Mouse (Mus musculus): ENCODE measurements around the gene C530008M17Rik. TPM values are rescaled to one million over a fixed set of nuclear protein-coding genes. Genes with fewer than 3 reads are reported as not detected.

C530008M17Rik gene
- polyA plus RNA-seq, 1 experiment from 2014 or later = 21.2 TPM

- Histone ChIP-seq H3K27ac (ENCODE audit: low read depth, low read length) (no peak overlapping the region), H3K4me2 (replicated peaks; ENCODE audit: low read depth, low read length) (no peak overlapping the region), H3K4me3 (ENCODE audit: low read length) (no peak overlapping the region), H3K36me3 (ENCODE audit: control insufficient read depth, insufficient read depth, low read length) (no peaks in the 10 kb centered on the region), H3K4me1 (ENCODE audit: control insufficient read depth, insufficient read depth, low read length) (peaks cover 11% of the 10 kb centered on the region; the same call in 1 of the 2 replicates), H3K9ac (ENCODE audit: low read depth, low read length) (no peak overlapping the region), H3K9me3 (ENCODE audit: control insufficient read depth, low read length) (no peaks in the 10 kb centered on the region), H3K27me3 (ENCODE audit: control insufficient read depth, insufficient read depth, low read length) (no peaks in the 10 kb centered on the region)
- no peak for ATAC-seq (ENCODE audit: low FRiP score, low TSS enrichment)
- WGBS = 75% methylated on average over 8 of the region's 8 CpGs
Observed at GRCm38 (mm10) chr5:76659958-76660635, 3.8 kb downstream of the C530008M17Rik start.

- H3K4me1 ChIP-seq (ENCODE audit: control insufficient read depth, insufficient read depth, low read length) = peaks cover 11% of the 10 kb centered on the region; the same call in 1 of the 2 replicates
- no peak overlapping the region for H3K4me3 ChIP-seq (ENCODE audit: low read length)
- no peaks in the 10 kb centered on the region for H3K36me3 ChIP-seq (ENCODE audit: control insufficient read depth, insufficient read depth, low read length)
- H3K9me3 ChIP-seq (ENCODE audit: control insufficient read depth, low read length) = no peaks in the 10 kb centered on the region
- H3K4me2 ChIP-seq (replicated peaks; ENCODE audit: low read depth, low read length) = no peak overlapping the region
- H3K27me3 ChIP-seq (ENCODE audit: control insufficient read depth, insufficient read depth, low read length) = no peaks in the 10 kb centered on the region
- no peak overlapping the region for H3K9ac ChIP-seq (ENCODE audit: low read depth, low read length)
- H3K27ac ChIP-seq (ENCODE audit: low read depth, low read length) = no peak overlapping the region
- WGBS = 59% methylated on average over 4 of the region's 4 CpGs
- no peak for ATAC-seq (ENCODE audit: low FRiP score, low TSS enrichment)
Observed at GRCm38 (mm10) chr5:76661310-76661709, 5.0 kb downstream of the C530008M17Rik start.

- H3K27ac ChIP-seq (ENCODE audit: low read depth, low read length) = no peak overlapping the region
- WGBS = 54% methylated on average over 7 of the region's 7 CpGs
- no peak overlapping the region for H3K9ac ChIP-seq (ENCODE audit: low read depth, low read length)
- H3K4me2 ChIP-seq (replicated peaks; ENCODE audit: low read depth, low read length) = no peak overlapping the region
- no peaks in the 10 kb centered on the region for H3K9me3 ChIP-seq (ENCODE audit: control insufficient read depth, low read length)
- H3K4me1 ChIP-seq (ENCODE audit: control insufficient read depth, insufficient read depth, low read length) = peaks cover 6% of the 10 kb centered on the region; the same call in 1 of the 2 replicates
- no peaks in the 10 kb centered on the region for H3K36me3 ChIP-seq (ENCODE audit: control insufficient read depth, insufficient read depth, low read length)
- no peak overlapping the region for H3K4me3 ChIP-seq (ENCODE audit: low read length)
- ATAC-seq (ENCODE audit: low FRiP score, low TSS enrichment) = no peak
- no peaks in the 10 kb centered on the region for H3K27me3 ChIP-seq (ENCODE audit: control insufficient read depth, insufficient read depth, low read length)
Observed at GRCm38 (mm10) chr5:76664936-76665335, 8.6 kb downstream of the C530008M17Rik start.

- peaks cover 6% of the 10 kb centered on the region; the same call in 1 of the 2 replicates for H3K4me1 ChIP-seq (ENCODE audit: control insufficient read depth, insufficient read depth, low read length)
- H3K4me2 ChIP-seq (replicated peaks; ENCODE audit: low read depth, low read length) = no peak overlapping the region
- H3K9me3 ChIP-seq (ENCODE audit: control insufficient read depth, low read length) = no peaks in the 10 kb centered on the region
- WGBS = 12% methylated on average over 7 of the region's 7 CpGs
- H3K36me3 ChIP-seq (ENCODE audit: control insufficient read depth, insufficient read depth, low read length) = no peaks in the 10 kb centered on the region
- H3K27me3 ChIP-seq (ENCODE audit: control insufficient read depth, insufficient read depth, low read length) = no peaks in the 10 kb centered on the region
- ATAC-seq (ENCODE audit: low FRiP score, low TSS enrichment) = peak; percentile 78
- H3K4me3 ChIP-seq (ENCODE audit: low read length) = no peak overlapping the region
- H3K9ac ChIP-seq (ENCODE audit: low read depth, low read length) = no peak overlapping the region
- H3K27ac ChIP-seq (ENCODE audit: low read depth, low read length) = no peak overlapping the region
Observed at GRCm38 (mm10) chr5:76665421-76665820, 9.1 kb downstream of the C530008M17Rik start.

- H3K4me1 ChIP-seq (ENCODE audit: control insufficient read depth, insufficient read depth, low read length) = peaks cover 4% of the 10 kb centered on the region; the same call in 1 of the 2 replicates
- no peak overlapping the region for H3K9ac ChIP-seq (ENCODE audit: low read depth, low read length)
- no peaks in the 10 kb centered on the region for H3K9me3 ChIP-seq (ENCODE audit: control insufficient read depth, low read length)
- no peak overlapping the region for H3K4me2 ChIP-seq (replicated peaks; ENCODE audit: low read depth, low read length)
- WGBS = 67% methylated on average over 6 of the region's 6 CpGs
- ATAC-seq (ENCODE audit: low FRiP score, low TSS enrichment) = no peak
- no peak overlapping the region for H3K27ac ChIP-seq (ENCODE audit: low read depth, low read length)
- no peak overlapping the region for H3K4me3 ChIP-seq (ENCODE audit: low read length)
- no peaks in the 10 kb centered on the region for H3K27me3 ChIP-seq (ENCODE audit: control insufficient read depth, insufficient read depth, low read length)
- H3K36me3 ChIP-seq (ENCODE audit: control insufficient read depth, insufficient read depth, low read length) = no peaks in the 10 kb centered on the region
Observed at GRCm38 (mm10) chr5:76666026-76666756, 9.9 kb downstream of the C530008M17Rik start.

GRCm38 (mm10) chr5:76668118-76668517, 11.8 kb downstream of the C530008M17Rik start:
- no peak overlapping the region for H3K4me2 ChIP-seq (replicated peaks; ENCODE audit: low read depth, low read length)
- no peak overlapping the region for H3K9ac ChIP-seq (ENCODE audit: low read depth, low read length)
- H3K4me1 ChIP-seq (ENCODE audit: control insufficient read depth, insufficient read depth, low read length) = peaks cover 4% of the 10 kb centered on the region; the same call in 1 of the 2 replicates
- H3K9me3 ChIP-seq (ENCODE audit: control insufficient read depth, low read length) = no peaks in the 10 kb centered on the region
- WGBS = 77% methylated on average over 5 of the region's 5 CpGs
- H3K4me3 ChIP-seq (ENCODE audit: low read length) = no peak overlapping the region
- no peaks in the 10 kb centered on the region for H3K27me3 ChIP-seq (ENCODE audit: control insufficient read depth, insufficient read depth, low read length)
- H3K27ac ChIP-seq (ENCODE audit: low read depth, low read length) = no peak overlapping the region
- no peaks in the 10 kb centered on the region for H3K36me3 ChIP-seq (ENCODE audit: control insufficient read depth, insufficient read depth, low read length)
- no peak for ATAC-seq (ENCODE audit: low FRiP score, low TSS enrichment)

- Histone ChIP-seq H3K9me3 (ENCODE audit: control insufficient read depth, low read length) (no peaks in the 10 kb centered on the region), H3K27me3 (ENCODE audit: control insufficient read depth, insufficient read depth, low read length) (no peaks in the 10 kb centered on the region), H3K4me2 (replicated peaks; ENCODE audit: low read depth, low read length) (no peak overlapping the region), H3K4me3 (ENCODE audit: low read length) (no peak overlapping the region), H3K4me1 (ENCODE audit: control insufficient read depth, insufficient read depth, low read length) (peaks cover 4% of the 10 kb centered on the region; the same call in 1 of the 2 replicates), H3K36me3 (ENCODE audit: control insufficient read depth, insufficient read depth, low read length) (no peaks in the 10 kb centered on the region), H3K27ac (ENCODE audit: low read depth, low read length) (no peak overlapping the region), H3K9ac (ENCODE audit: low read depth, low read length) (no peak overlapping the region)
- 59% methylated on average over 5 of the region's 5 CpGs for WGBS
- ATAC-seq (ENCODE audit: low FRiP score, low TSS enrichment) = no peak
Observed at GRCm38 (mm10) chr5:76668547-76668946, 12.2 kb downstream of the C530008M17Rik start.

GRCm38 (mm10) chr5:76670183-76670582, 13.9 kb downstream of the C530008M17Rik start:
- Histone ChIP-seq H3K9ac (ENCODE audit: low read depth, low read length) (no peak overlapping the region), H3K9me3 (ENCODE audit: control insufficient read depth, low read length) (peaks cover 3% of the 10 kb centered on the region; the same call in 1 of the 2 replicates), H3K36me3 (ENCODE audit: control insufficient read depth, insufficient read depth, low read length) (no peaks in the 10 kb centered on the region), H3K27me3 (ENCODE audit: control insufficient read depth, insufficient read depth, low read length) (no peaks in the 10 kb centered on the region), H3K4me1 (ENCODE audit: control insufficient read depth, insufficient read depth, low read length) (no peaks in the 10 kb centered on the region), H3K27ac (ENCODE audit: low read depth, low read length) (no peak overlapping the region), H3K4me3 (ENCODE audit: low read length) (no peak overlapping the region), H3K4me2 (replicated peaks; ENCODE audit: low read depth, low read length) (no peak overlapping the region)
- WGBS = 90% methylated on average over 10 of the region's 10 CpGs
- no peak for ATAC-seq (ENCODE audit: low FRiP score, low TSS enrichment)

Data from kidney, embryonic 14.5 days (tissue).